Mouse (Mus musculus) retina, postnatal 1 day (tissue): ENCODE results near the gene Fam129a.

Experiments used
- DNase-seq: peaks from one replicate; pipeline ENCODE4 v3.0.0-alpha.2; 2012

The Fam129a gene

DNA sequence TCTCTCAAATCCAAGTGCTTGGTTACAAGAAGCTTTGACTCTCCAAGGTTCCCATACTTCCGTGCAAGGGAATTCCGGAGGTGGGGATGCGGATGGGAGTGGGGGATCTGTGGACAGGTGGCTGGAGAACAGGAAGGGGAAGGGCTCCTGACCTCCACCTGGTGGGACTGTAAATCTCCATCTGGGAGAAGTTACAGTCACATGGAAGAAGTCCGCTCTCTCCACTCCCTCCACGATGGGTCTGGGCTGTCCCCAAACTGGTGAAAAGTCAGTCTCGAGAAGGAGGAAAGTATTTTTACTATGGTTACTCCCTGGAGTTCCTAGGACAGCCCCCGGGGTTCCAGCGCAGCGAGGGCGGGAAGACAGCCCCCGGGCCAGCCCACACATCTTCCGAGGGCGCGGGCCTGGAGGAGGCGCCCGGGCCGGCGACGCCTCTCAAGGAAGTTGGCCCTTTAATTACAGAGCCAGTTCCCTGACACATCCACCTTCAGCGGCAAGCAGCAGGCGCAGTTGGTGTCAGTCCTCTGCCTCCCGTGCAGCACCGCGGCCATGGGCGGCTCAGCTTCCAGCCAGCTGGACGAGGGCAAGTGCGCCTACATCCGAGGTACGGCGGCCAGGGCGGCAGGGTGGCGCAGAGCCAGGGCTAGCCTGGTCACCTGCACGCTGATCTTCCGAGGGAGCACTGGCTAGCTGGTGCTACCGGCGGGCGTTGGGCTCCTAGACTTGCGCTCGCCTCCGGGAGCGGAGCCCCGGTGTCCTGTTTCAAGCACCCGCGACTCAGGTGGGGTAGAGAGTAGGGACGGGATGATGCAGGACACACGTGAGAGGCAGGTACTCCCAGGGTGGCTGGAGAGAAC is at the start of gene Fam129a:
Fam129a (plus strand) TSS at position 206 of the 857 bp plus-strand sequence.
- DNase-seq: peak; percentile 42

- no peak for DNase-seq
Observed at GRCm38 (mm10) chr1:151526701-151527100, 44.3 kb upstream of the Fam129a start.

DNA sequence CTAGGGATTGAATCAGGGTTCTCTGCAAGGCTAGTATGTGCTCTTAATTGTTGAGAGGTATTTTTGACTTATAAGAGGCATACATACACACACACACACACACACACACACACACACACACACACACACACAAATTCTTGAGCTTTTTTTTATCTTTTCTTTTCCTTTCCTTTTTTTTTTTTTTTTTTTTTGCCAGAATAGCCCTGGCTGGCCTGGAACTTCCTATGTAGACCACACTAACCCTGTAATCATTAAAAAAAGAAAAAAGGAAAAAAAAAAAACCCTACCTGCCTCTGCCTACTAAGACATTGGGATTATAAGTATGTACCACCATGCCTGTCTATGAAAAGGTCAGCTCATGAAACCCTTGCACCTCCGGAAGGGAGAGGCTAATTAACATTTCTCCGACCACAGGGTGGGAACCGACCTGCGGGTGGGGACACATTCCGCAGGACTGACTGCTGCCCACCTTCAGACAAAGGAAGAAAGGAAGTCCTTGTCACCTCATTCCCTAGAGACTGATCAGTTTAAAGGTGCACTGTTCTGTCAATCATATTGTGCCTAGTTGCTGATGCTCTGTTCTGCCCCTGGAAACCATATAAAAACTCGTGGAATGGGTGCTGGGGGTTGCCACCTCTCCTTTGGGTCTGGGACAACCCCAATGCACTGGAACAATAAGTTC is 27.0 kb upstream of the Fam129a start:
- DNase-seq: no peak

GRCm38 (mm10) chr1:151544581-151544980 is 26.4 kb upstream of the Fam129a start:
- DNase-seq: no peak

- no peak for DNase-seq
Observed at GRCm38 (mm10) chr1:151545571-151545970, 25.4 kb upstream of the Fam129a start.

GRCm38 (mm10) chr1:151548896-151549610 is 21.9 kb upstream of the Fam129a start:
- no peak for DNase-seq

DNA sequence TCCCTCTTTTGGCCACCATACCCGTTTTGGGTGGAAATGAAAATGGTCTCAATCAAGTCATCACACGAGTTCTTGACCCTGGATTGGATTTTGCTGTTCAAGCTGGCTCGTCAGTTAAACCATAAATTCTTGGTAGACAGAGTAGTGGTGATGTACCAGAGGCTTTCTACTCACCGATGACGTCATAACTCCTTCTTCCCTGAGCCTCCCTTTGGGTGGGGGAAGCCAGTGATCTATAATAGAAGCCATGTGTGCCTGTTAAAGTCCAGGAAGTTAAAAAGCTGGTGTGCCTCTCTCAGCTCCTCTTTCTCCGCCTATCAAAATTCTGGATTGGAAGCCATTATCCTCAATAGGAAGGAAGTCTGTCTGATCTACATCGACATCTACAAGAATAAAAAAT is 21.2 kb upstream of the Fam129a start:
- no peak for DNase-seq

- DNase-seq: no peak
Observed at GRCm38 (mm10) chr1:151550587-151551479, 20.2 kb upstream of the Fam129a start.

DNA sequence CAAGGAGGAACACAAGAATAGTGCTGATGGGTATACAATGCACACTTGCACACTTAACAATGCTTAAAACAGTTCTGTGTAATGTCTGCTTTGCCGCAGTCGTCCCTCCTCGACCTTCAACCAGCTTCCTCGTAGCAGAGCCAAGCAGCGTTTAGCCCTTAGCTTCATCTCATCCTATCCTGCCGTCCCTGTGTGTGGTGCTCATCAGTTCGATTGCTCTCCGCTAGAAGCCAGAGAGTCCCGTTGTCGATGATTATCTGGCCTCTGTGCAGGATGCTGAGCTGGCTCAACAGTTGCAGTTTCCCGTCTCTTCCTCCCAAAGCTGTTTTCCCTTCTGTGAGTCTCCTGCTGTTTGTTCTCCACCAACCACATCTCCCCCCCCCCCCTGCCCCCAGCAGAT is 10.4 kb upstream of the Fam129a start:
- no peak for DNase-seq

- DNase-seq: no peak
Observed at GRCm38 (mm10) chr1:151563401-151563800, 7.6 kb upstream of the Fam129a start.

DNA sequence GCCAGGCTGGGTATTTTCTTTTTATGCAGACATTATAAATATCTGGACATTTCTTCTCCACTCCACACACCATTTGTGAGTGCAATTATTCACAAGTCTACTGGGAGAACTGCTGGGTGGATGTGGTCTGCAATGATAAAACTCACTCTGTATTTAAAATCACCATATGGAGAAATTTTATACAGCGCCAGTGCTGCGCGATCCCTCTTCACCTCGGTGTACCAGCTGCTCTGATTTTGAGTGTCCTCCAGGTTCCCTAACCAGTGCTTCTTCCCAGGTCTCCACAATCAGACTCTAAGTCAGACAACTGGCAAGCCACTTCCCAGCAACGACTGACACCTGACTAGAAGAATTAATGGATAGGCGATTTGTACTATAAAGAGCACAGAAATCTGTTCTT is 7.1 kb upstream of the Fam129a start:
- DNase-seq: no peak

DNA sequence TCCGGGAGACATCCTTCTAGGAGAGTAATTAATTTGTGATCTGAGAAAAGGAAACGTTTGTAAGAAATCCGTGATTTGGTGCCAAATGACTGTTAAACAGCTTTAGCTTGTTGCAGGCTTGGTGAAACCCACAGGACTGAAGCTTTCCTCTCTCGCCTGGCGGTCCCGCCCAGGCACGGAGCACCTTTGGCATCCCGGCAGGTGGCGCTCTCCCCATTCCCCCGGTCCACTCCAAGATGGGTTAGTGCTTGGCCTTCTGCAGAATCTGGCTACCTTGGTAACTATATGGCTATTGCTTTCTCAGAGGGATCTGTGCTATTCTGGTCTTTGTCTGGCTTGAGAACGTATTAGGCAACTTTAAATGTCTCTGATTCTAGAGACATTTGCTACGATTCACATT is 6.6 kb upstream of the Fam129a start:
- DNase-seq: peak; percentile 69

DNA sequence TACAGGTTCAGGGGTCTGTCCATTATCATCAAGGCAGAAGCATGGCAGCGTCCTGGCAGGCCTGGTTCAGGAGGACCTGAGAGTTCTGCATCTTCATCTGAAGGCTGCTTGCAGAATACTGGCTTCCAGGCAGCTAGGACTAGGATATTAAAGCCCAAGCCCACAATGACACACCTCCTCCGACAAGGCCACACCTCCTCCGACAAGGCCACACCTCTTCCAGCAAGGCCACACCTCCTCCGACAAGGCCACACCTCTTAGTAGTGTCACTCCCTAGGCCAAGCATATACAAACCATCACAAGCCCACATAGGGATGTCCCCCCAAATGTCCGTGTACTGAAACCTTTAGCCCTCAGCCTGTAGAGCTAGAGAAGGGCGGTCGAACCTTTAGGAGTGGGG is 2.3 kb upstream of the Fam129a start:
- no peak for DNase-seq

DNA sequence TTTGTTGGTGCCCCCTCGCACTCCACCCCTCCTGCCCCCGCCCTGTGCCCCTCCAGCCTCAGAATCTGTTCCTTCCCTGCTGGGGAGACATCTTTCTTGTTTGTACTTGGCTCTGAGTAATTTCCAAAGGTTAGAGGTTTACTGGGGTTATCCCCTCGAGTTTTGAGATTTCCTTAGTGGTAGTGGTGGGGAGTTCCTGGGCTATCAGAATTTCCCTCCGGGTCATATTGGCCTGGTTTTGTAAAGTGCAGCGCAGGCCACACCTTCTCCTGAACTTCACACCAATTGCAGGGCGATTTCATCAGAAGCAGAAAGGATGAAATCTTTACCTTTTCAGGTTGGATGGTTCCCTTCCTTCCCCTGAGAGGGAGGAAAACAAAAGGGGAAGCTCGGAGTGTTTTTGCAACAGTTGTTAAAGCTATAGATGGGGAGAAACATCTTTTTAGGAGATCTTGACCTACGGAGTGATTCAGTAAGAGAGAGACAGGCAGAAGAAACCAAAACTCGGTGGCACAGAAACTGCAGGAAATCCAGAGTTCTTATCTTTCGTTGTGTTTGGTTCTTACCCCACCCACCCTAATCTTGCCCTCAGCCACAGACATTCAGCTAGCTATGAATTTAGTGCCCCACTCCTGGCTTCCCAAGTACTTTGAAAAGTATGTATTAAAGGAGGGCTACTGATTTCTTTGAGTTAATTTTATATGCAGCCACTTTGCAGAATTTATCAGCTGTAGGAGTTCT is 1.0 kb downstream of the Fam129a start:
- DNase-seq: no peak

DNA sequence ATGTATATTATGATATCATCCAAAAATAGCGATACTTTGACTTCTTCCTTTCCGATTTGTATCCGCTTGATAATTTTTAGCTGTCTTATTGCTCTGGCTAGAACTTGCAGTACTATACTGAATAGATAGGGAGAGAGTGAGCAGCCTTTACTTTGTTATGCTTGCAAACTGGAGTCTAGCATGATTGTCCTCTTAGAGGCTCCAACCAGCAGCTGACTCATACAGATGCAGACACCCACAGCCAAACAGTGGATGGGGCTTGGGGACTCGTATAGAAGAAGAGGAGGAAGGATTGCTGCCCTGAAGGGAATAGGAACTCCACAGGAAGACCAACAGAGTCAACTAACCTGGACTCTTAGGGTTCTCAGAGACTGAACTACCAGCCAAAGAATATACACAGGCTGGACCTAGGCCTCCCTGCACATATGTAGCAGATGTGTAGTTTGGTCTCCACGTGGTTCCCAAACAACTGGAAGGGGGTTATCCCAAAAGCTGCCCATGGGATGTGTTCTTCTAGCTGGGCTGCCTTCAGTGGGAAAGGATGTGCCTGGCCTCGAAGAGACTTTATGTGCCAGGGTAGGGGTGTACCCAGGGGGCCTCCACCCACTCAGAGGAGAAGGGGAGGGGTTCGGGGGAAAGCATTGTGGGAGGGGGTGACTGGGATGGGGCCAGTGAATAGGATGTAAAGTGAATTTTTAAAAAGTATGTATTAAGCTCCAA is 1.8 kb downstream of the Fam129a start:
- no peak for DNase-seq

DNA sequence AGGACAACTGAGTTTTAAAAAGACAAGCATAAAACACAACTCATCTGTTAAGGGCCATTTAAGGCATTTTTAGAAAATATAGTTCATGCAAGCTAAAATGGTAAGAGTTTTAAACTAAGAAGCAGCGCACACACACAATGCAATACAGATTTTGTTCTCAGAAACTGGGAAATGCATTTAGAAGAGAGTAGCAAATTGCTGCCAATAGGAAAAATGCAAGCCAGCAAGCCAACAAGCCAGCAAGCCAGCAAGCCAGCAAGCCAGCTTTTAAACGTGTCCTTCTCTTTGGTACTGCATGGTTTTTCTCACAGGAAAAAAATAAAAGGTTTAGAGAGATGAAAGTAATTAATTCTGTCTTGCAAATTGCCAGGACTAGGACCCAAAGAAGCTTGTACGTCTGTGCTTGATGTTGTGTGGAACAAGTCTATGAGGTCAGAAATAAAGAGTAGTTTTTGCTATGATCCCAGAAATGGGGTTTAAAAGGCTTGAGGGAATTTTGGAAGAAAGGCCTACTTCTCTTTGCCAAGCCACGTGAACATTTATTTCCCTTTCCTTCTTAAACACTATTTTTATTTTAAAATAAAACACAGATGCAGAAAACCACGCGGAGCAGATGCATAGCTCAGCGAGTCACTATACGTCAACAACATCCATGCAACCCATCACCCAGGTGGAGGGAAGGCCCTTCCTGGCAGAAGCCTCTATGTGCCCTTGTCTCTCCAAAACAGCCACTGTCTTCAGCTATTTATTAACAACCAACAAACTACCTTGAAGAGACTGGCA is 9.4 kb downstream of the Fam129a start:
- no peak for DNase-seq

- DNase-seq: no peak
Observed at GRCm38 (mm10) chr1:151581454-151581853, 10.5 kb downstream of the Fam129a start.

DNA sequence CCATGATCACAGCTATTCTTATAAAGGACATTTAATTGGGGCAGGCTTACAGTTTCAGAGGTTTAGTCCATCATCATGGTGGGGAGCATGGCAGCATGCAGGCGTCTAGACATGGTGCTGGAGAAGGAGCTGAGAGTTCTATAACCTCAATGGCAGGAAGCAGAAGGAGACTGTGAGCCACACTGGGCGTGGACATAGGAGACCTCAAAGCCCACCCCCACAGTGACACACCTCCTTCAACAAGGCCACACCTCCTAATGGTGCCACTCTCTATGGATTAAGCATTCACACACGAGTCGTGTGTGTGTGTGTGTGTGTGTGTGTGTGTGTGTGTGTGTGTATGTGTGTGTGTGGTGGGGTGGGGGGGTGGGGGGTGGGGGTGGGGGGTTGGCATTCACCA is 11.0 kb downstream of the Fam129a start:
- no peak for DNase-seq

- no peak for DNase-seq
Observed at GRCm38 (mm10) chr1:151583457-151584181, 12.6 kb downstream of the Fam129a start.

- DNase-seq: no peak
Observed at GRCm38 (mm10) chr1:151584182-151584471, 13.1 kb downstream of the Fam129a start.
